Mouse (Mus musculus) heart, adult 2 months (tissue): ENCODE results near the gene Pbld2.

ENCODE experiments used
- CTCF ChIP-seq: fragments of 200-600 bp; IDR thresholded peaks from 2 replicates; pipeline ENCODE4 v1.8.1; 2022; ENCODE audit warnings: antibody characterized with exemption, mild to moderate bottlenecking, moderate library complexity
- POLR2A ChIP-seq: fragments of 200-500 bp; IDR thresholded peaks from 2 replicates; pipeline ENCODE4 v1.6.1; 2011; ENCODE audit warnings: mild to moderate bottlenecking, low read depth, low read length, control low read depth; ENCODE audit not compliant: insufficient read depth

- no peak for TF ChIP-seq CTCF
- no peak for TF ChIP-seq POLR2A
Measured at GRCm38 (mm10) chr10:63013476-63013875, 10.6 kb upstream of the Pbld2 start.
